Mouse (Mus musculus) MEL (cell line): ENCODE measurements at regions not wholly inside any gene's neighbourhood (a gene's known extent, or its start where the extent isn't known, plus 50 kb on each side); places are given as distances from the start of the nearest gene placed in this dataset.

Experiments
- DNase-seq: peaks from one replicate; pipeline ENCODE4 v3.0.0; 2011; ENCODE audit warnings: low read depth, low spot score
- H3K27ac ChIP-seq: 2 replicates; pipeline ENCODE4 v1.5.1; 2012; ENCODE audit warnings: low read depth, mild to moderate bottlenecking, control low read depth, low read length, moderate library complexity; ENCODE audit not compliant: control insufficient read depth
- H3K27me3 ChIP-seq, 2 experiments: fragments of 150-350 bp in 1 of 2; sonication (generic) in 1 of 2; 2 replicates each; pipeline ENCODE4 v1.6.1; 2012; ENCODE audit warnings: low read length in 2 of 2, mild to moderate bottlenecking in 2 of 2, improper control_type of control experiment in 1 of 2, moderate library complexity in 1 of 2; ENCODE audit not compliant: insufficient read depth in 2 of 2, control insufficient read depth in 1 of 2
- H3K36me3 ChIP-seq, 2 experiments: 2 replicates each; pipeline ENCODE4 v1.6.1; 2012 to 2014; ENCODE audit warnings: low read length in 2 of 2, improper control_type of control experiment in 1 of 2, inconsistent platforms in 1 of 2, mild to moderate bottlenecking in 1 of 2; ENCODE audit not compliant: insufficient read depth in 2 of 2, control insufficient read depth in 1 of 2
- H3K4me1 ChIP-seq, 2 experiments: fragments of 150-350 bp in 1 of 2; sonication (generic) in 1 of 2; 2 replicates each; pipeline ENCODE4 v1.6.1; 2012; ENCODE audit warnings: low read length in 2 of 2, improper control_type of control experiment in 1 of 2, mild to moderate bottlenecking in 1 of 2; ENCODE audit not compliant: insufficient read depth in 2 of 2, control insufficient read depth in 1 of 2
- H3K4me3 ChIP-seq, 2 experiments: fragments of 150-350 bp in 1 of 2; sonication (generic) in 1 of 2; 2 replicates each; pipeline ENCODE4 v1.5.1; 2012; ENCODE audit warnings: low read depth in 2 of 2, low read length in 2 of 2, mild to moderate bottlenecking in 2 of 2, moderate library complexity in 2 of 2, control low read depth in 1 of 2, improper control_type of control experiment in 1 of 2; ENCODE audit not compliant: control insufficient read depth in 1 of 2, insufficient read depth in 1 of 2
- H3K79me2 ChIP-seq: 2 replicates; pipeline ENCODE4 v1.6.1; 2012; ENCODE audit warnings: mild to moderate bottlenecking, low read length, moderate library complexity; ENCODE audit not compliant: control insufficient read depth, poor library complexity, insufficient read depth
- H3K9ac ChIP-seq: 2 replicates; pipeline ENCODE4 v1.6.1; 2012; ENCODE audit warnings: low read depth, mild to moderate bottlenecking, control low read depth, low read length, moderate library complexity; ENCODE audit not compliant: control insufficient read depth, poor library complexity, severe bottlenecking
- H3K9me3 ChIP-seq: fragments of 150-350 bp; sonication (generic); replicated peaks from 2 replicates; pipeline ENCODE4 v1.6.1; 2012; ENCODE audit warnings: mild to moderate bottlenecking, low read length, improper control_type of control experiment, moderate library complexity; ENCODE audit not compliant: insufficient read depth
- CHD1 ChIP-seq: IDR thresholded peaks from 2 replicates; pipeline ENCODE4 v1.6.1; 2012; ENCODE audit warnings: low read depth, mild to moderate bottlenecking, inconsistent platforms, low read length, improper control_type of control experiment
- CHD2 ChIP-seq: IDR thresholded peaks from 2 replicates; pipeline ENCODE4 v1.6.1; 2011; ENCODE audit warnings: low read length, improper control_type of control experiment
- E2F4 ChIP-seq: IDR thresholded peaks from 2 replicates; pipeline ENCODE4 v1.6.1; 2011; ENCODE audit warnings: low read depth, low read length, improper control_type of control experiment, borderline replicate concordance
- ELF1 ChIP-seq: IDR thresholded peaks from 2 replicates; pipeline ENCODE4 v1.6.1; 2014; ENCODE audit warnings: low read depth, mild to moderate bottlenecking, inconsistent platforms, low read length, improper control_type of control experiment, moderate library complexity
- ETS1 ChIP-seq: IDR thresholded peaks from 2 replicates; pipeline ENCODE4 v1.6.1; 2012; ENCODE audit warnings: low read depth, mild to moderate bottlenecking, inconsistent platforms, low read length, improper control_type of control experiment, moderate library complexity
- GABPA ChIP-seq: IDR thresholded peaks from 2 replicates; pipeline ENCODE4 v1.6.1; 2012; ENCODE audit warnings: low read depth, mild to moderate bottlenecking, inconsistent platforms, low read length, improper control_type of control experiment, moderate library complexity
- GATA1 ChIP-seq: IDR thresholded peaks from 2 replicates; pipeline ENCODE4 v1.6.1; 2011; ENCODE audit warnings: low read depth, low read length, improper control_type of control experiment
- HCFC1 ChIP-seq: IDR thresholded peaks from 2 replicates; pipeline ENCODE4 v1.6.1; 2012; ENCODE audit warnings: low read depth, mild to moderate bottlenecking, inconsistent platforms, low read length, improper control_type of control experiment, moderate library complexity
- KAT2A ChIP-seq: conservative IDR thresholded peaks from 2 replicates; pipeline ENCODE4 v1.6.1; 2012; ENCODE audit warnings: low read depth, low read length, improper control_type of control experiment, inconsistent platforms
- MAFK ChIP-seq: IDR thresholded peaks from 2 replicates; pipeline ENCODE4 v1.6.1; 2011; ENCODE audit warnings: low read depth, mild to moderate bottlenecking, low read length, improper control_type of control experiment, borderline replicate concordance
- MAX ChIP-seq: IDR thresholded peaks from 2 replicates; pipeline ENCODE4 v1.6.1; 2011; ENCODE audit warnings: low read length, improper control_type of control experiment
- RAD21 ChIP-seq: IDR thresholded peaks from 2 replicates; pipeline ENCODE4 v1.6.1; 2011; ENCODE audit warnings: mild to moderate bottlenecking, low read depth, low read length, improper control_type of control experiment
- RCOR1 ChIP-seq: IDR thresholded peaks from 2 replicates; pipeline ENCODE4 v1.6.1; 2012; ENCODE audit warnings: low read depth, mild to moderate bottlenecking, inconsistent platforms, low read length, improper control_type of control experiment
- SIN3A ChIP-seq: IDR thresholded peaks from 2 replicates; pipeline ENCODE4 v1.6.1; 2012; ENCODE audit warnings: low read length, improper control_type of control experiment, inconsistent platforms
- SMC3 ChIP-seq: IDR thresholded peaks from 2 replicates; pipeline ENCODE4 v1.6.1; 2011; ENCODE audit warnings: low read depth, low read length, improper control_type of control experiment
- TAL1 ChIP-seq: IDR thresholded peaks from 2 replicates; pipeline ENCODE4 v1.6.1; 2012; ENCODE audit warnings: mild to moderate bottlenecking, inconsistent platforms, low read length, moderate library complexity, mixed read lengths
- TBP ChIP-seq: IDR thresholded peaks from 2 replicates; pipeline ENCODE4 v1.8.0; 2011; ENCODE audit warnings: low read depth, low read length, improper control_type of control experiment
- UBTF ChIP-seq: IDR thresholded peaks from 2 replicates; pipeline ENCODE4 v1.6.1; 2012; ENCODE audit warnings: low read depth, mild to moderate bottlenecking, inconsistent platforms, low read length, improper control_type of control experiment, moderate library complexity, borderline replicate concordance; ENCODE audit not compliant: insufficient read depth
- USF1 ChIP-seq: IDR thresholded peaks from 2 replicates; pipeline ENCODE4 v1.6.1; 2014; ENCODE audit warnings: low read depth, mild to moderate bottlenecking, inconsistent platforms, low read length, improper control_type of control experiment, moderate library complexity
- ZC3H11A ChIP-seq: IDR thresholded peaks from 2 replicates; pipeline ENCODE4 v1.6.1; 2012; ENCODE audit warnings: low read depth, mild to moderate bottlenecking, inconsistent platforms, low read length, improper control_type of control experiment
- ZKSCAN1 ChIP-seq: IDR thresholded peaks from 2 replicates; pipeline ENCODE4 v1.6.1; 2012; ENCODE audit warnings: low read depth, mild to moderate bottlenecking, inconsistent platforms, low read length, improper control_type of control experiment, moderate library complexity

GRCm38 (mm10) chr17:26356906-26357305, 57.7 kb upstream of the Neurl1b start:
- no peaks in the 10 kb centered on the region for H3K79me2 ChIP-seq
- peaks cover 4 to 12% of the 10 kb centered on the region in 2 experiments; a peak in 3 of 4 replicates for H3K4me1 ChIP-seq
- TF ChIP-seq ZC3H11A (no peak), ETS1 (no peak), SIN3A (no peak), SMC3 (no peak), GATA1 (no peak), UBTF (no peak), GABPA (no peak), TBP (no peak), KAT2A (no peak), RCOR1 (no peak), MAFK (no peak), USF1 (no peak), TAL1 (no peak), ZKSCAN1 (no peak), HCFC1 (no peak), ELF1 (no peak), E2F4 (no peak)
- H3K9me3 ChIP-seq: no peaks in the 10 kb centered on the region
- DNase-seq: no peak
- peaks cover 4 to 5% of the 10 kb centered on the region in 2 experiments for H3K27me3 ChIP-seq
- H3K9ac ChIP-seq: no peak overlapping the region
- H3K4me3 ChIP-seq: no peak overlapping the region
- peaks cover 0 to 7% of the 10 kb centered on the region in 2 experiments; a peak in 2 of 4 replicates for H3K36me3 ChIP-seq
- no peak overlapping the region for H3K27ac ChIP-seq

GRCm38 (mm10) chr17:26357784-26358183, 56.8 kb upstream of the Neurl1b start:
- TF ChIP-seq SMC3: no peak
- no peak for TF ChIP-seq RAD21
- no peak for TF ChIP-seq MAX
- TF ChIP-seq CHD1: no peak
- TF ChIP-seq CHD2: no peak
- DNase-seq: no peak
- no peak overlapping the region for H3K27ac ChIP-seq
- no peaks in the 10 kb centered on the region for H3K79me2 ChIP-seq
- H3K9me3 ChIP-seq: no peaks in the 10 kb centered on the region
- H3K4me3 ChIP-seq: no peak overlapping the region
- peaks cover 4 to 5% of the 10 kb centered on the region in 2 experiments for H3K27me3 ChIP-seq
- H3K4me1 ChIP-seq: peaks cover 8 to 16% of the 10 kb centered on the region in 2 experiments
- H3K36me3 ChIP-seq: peaks cover 0 to 12% of the 10 kb centered on the region in 2 experiments; a peak in 2 of 4 replicates
- no peak overlapping the region for H3K9ac ChIP-seq
